7 mouse cellular contexts compared by ENCODE assay signal in genomic region chr4:52438371-52438885, GRCm38 (mm10). TPM values are rescaled to one million over a fixed set of nuclear protein-coding genes. Genes with fewer than 3 reads are reported as not detected.
DNase-seq lines count a peak whose midpoint lies in the region; ATAC-seq and TF ChIP-seq lines count a peak whose summit lies in the region.

No protein-coding gene starts in this region.

- ATAC-seq in erythroblast, adult 5-6 weeks (replicated peaks; ENCODE audit: low FRiP score, poor library complexity, severe bottlenecking), result peak; percentile 16; the same call in 1 of the 2 replicates
- ATAC-seq in limb, embryonic 12.5 days (ENCODE audit: insufficient number of reproducible peaks, insufficient read depth, low FRiP score, low TSS enrichment, low read depth), result no peak

- WGBS in spleen, adult 2 months, result 1% methylated on average over 20 of the region's 20 CpGs
- WGBS in limb, embryonic 12.5 days, result 1% methylated on average over 20 of the region's 20 CpGs
- under 1% methylated on average over 20 of the region's 20 CpGs for WGBS in small intestine, adult 2 months

- no peak overlapping the region for H3K27ac ChIP-seq in spleen, adult 2 months (ENCODE audit: insufficient read depth, low read length)
- peak overlapping the region; percentile 89 for H3K27ac ChIP-seq in limb, embryonic 12.5 days
- no peak overlapping the region for H3K27ac ChIP-seq in small intestine, adult 2 months (ENCODE audit: insufficient read depth, low read depth, low read length)

- no peak for TF ChIP-seq POLR2A in spleen, adult 2 months (IDR thresholded peaks at IDR 0.05; ENCODE audit: low read depth, low read length)
- no peak for TF ChIP-seq POLR2A in small intestine, adult 2 months (IDR thresholded peaks at IDR 0.05; ENCODE audit: low read depth, low read length)

- H3K4me1 ChIP-seq in spleen, adult 2 months (ENCODE audit: control insufficient read depth, insufficient read depth, insufficient read length), result no peaks in the 10 kb centered on the region
- peaks cover 4% of the 10 kb centered on the region for H3K4me1 ChIP-seq in limb, embryonic 12.5 days (replicated peaks)
- H3K4me1 ChIP-seq in small intestine, adult 2 months (ENCODE audit: control insufficient read depth, insufficient read depth, insufficient read length, low read length), result no peaks in the 10 kb centered on the region

- H3K36me3 ChIP-seq in spleen, adult 2 months (ENCODE audit: control insufficient read depth, insufficient read depth, low read length), result peaks cover 1% of the 10 kb centered on the region; the same call in 1 of the 2 replicates
- peaks cover 14% of the 10 kb centered on the region for H3K36me3 ChIP-seq in limb, embryonic 12.5 days
- peaks cover 5% of the 10 kb centered on the region for H3K36me3 ChIP-seq in small intestine, adult 2 months (ENCODE audit: control insufficient read depth, insufficient read depth, low read length)

- no peak for DNase-seq in spleen, adult 2 months (ENCODE audit: low read depth in 1 of 2, low spot score in 2 of 2)
- DNase-seq in spleen, postnatal 14 days (ENCODE audit: low spot score in 2 of 2), result no peak
- DNase-seq in thymus, postnatal 10 days (ENCODE audit: low spot score in 2 of 2), result no peak
- DNase-seq in adrenal gland, adult 8-10 months, result no peak

- no peak for TF ChIP-seq CTCF in spleen, adult 2 months (IDR thresholded peaks at IDR 0.05; ENCODE audit: extremely low read depth, insufficient read depth, insufficient read length, insufficient replicate concordance)
- no peak for TF ChIP-seq CTCF in small intestine, adult 2 months (IDR thresholded peaks at IDR 0.05; ENCODE audit: extremely low read depth, insufficient read length, insufficient replicate concordance, low read depth, low read length)

- peak overlapping the region; percentile 50 for H3K9ac ChIP-seq in limb, embryonic 12.5 days (replicated peaks)

- peak overlapping the region; percentile 67 for H3K4me2 ChIP-seq in limb, embryonic 12.5 days

- peak overlapping the region; percentile 48 for H3K4me3 ChIP-seq in spleen, adult 2 months (ENCODE audit: extremely low read depth, insufficient read depth, insufficient read length)
- peak overlapping the region; percentile 80 for H3K4me3 ChIP-seq in limb, embryonic 12.5 days (replicated peaks)
- H3K4me3 ChIP-seq in small intestine, adult 2 months (ENCODE audit: low read depth, low read length), result peak overlapping the region; percentile 71

- no peaks in the 10 kb centered on the region for H3K27me3 ChIP-seq in spleen, adult 2 months (ENCODE audit: control insufficient read depth, insufficient read depth, low read length)
- H3K27me3 ChIP-seq in limb, embryonic 12.5 days, result no peaks in the 10 kb centered on the region
- no peaks in the 10 kb centered on the region for H3K27me3 ChIP-seq in small intestine, adult 2 months (ENCODE audit: control insufficient read depth, insufficient read depth, low read length)

- H3K9me3 ChIP-seq in limb, embryonic 12.5 days, result no peaks in the 10 kb centered on the region

RNA-seq across cellular contexts. Expression of gene Smc2, which starts 0.6 kb away (rescaled TPM):
- 3.3 and 4.3 TPM in 2 replicates for polyA plus RNA-seq in spleen, adult 2 months (2012; rRNA removed)
- total RNA-seq in erythroblast, adult 5-6 weeks (2015; ENCODE audit: low replicate concordance), result 31.1 and 61.1 TPM in 2 replicates
- 75.4 and 83.4 TPM in 2 replicates for total RNA-seq in erythroblast, adult 5-6 weeks (2017; ENCODE audit: low replicate concordance)
- polyA plus RNA-seq in limb, embryonic 12.5 days (2016; fragmentation: Nextera tagmentation; extraction: Ambion mirVana), result 236 and 243 TPM in 2 replicates
- polyA plus RNA-seq in small intestine, adult 2 months (2012; rRNA removed), result 0.20 and 0.90 TPM in 2 replicates
- total RNA-seq in adrenal gland, adult 8-10 months (2022), result 1 to 10 TPM; 6.3 to 9.0 (median 7.8) TPM

RNA-seq across cellular contexts. Expression of gene Vma21-ps, which starts 58.6 kb away (rescaled TPM):
- polyA plus RNA-seq in spleen, adult 2 months (2012; rRNA removed), result not detected in 2 replicates
- total RNA-seq in erythroblast, adult 5-6 weeks (2015; ENCODE audit: low replicate concordance), result not detected in 2 replicates
- total RNA-seq in erythroblast, adult 5-6 weeks (2017; ENCODE audit: low replicate concordance), result not detected in 2 replicates
- polyA plus RNA-seq in limb, embryonic 12.5 days (2016; fragmentation: Nextera tagmentation; extraction: Ambion mirVana), result not detected in 2 replicates
- not detected in 2 replicates for polyA plus RNA-seq in small intestine, adult 2 months (2012; rRNA removed)
- total RNA-seq in adrenal gland, adult 8-10 months (2022), result 1 to 10 TPM in 1 of 4 experiments, not detected in 3; 1.7 TPM

Comparison
In these comparisons a context has a peak if more than half of its experiments do, and no peak if none do; other contexts are left out.
1. RNA of gene Smc2, which starts 0.6 kb away (polyA plus RNA-seq): 236 to 243 TPM in limb, embryonic 12.5 days; 3.3 to 4.3 TPM in spleen, adult 2 months and 0.20 to 0.90 TPM in small intestine, adult 2 months; every median in the first group is over 10 times any median in the second.
2. Peak in every context shown above with its lines, with median percentiles within 50 percentile points of each other: H3K4me3 ChIP-seq.